Mouse (Mus musculus) thymus, adult 2 months (tissue): ENCODE measurements at regions not wholly inside any gene's neighbourhood (a gene's known extent, or its start where the extent isn't known, plus 50 kb on each side); places are given as distances from the start of the nearest gene placed in this dataset.

Source experiments
- CTCF ChIP-seq: fragments of 200-500 bp; IDR thresholded peaks from 2 replicates; pipeline ENCODE4 v1.5.1; 2012; ENCODE audit warnings: mild to moderate bottlenecking, control low read depth, low read length, moderate library complexity, borderline replicate concordance; ENCODE audit not compliant: control insufficient read depth, poor library complexity, insufficient read depth; ENCODE audit errors: extremely low read depth
- POLR2A ChIP-seq: fragments of 200-500 bp; IDR thresholded peaks from 2 replicates; pipeline ENCODE4 v1.6.1; 2012; ENCODE audit warnings: mild to moderate bottlenecking, low read length, control low read depth, moderate library complexity; ENCODE audit not compliant: control insufficient read depth, poor library complexity, insufficient read depth; ENCODE audit errors: extremely low read depth

DNA sequence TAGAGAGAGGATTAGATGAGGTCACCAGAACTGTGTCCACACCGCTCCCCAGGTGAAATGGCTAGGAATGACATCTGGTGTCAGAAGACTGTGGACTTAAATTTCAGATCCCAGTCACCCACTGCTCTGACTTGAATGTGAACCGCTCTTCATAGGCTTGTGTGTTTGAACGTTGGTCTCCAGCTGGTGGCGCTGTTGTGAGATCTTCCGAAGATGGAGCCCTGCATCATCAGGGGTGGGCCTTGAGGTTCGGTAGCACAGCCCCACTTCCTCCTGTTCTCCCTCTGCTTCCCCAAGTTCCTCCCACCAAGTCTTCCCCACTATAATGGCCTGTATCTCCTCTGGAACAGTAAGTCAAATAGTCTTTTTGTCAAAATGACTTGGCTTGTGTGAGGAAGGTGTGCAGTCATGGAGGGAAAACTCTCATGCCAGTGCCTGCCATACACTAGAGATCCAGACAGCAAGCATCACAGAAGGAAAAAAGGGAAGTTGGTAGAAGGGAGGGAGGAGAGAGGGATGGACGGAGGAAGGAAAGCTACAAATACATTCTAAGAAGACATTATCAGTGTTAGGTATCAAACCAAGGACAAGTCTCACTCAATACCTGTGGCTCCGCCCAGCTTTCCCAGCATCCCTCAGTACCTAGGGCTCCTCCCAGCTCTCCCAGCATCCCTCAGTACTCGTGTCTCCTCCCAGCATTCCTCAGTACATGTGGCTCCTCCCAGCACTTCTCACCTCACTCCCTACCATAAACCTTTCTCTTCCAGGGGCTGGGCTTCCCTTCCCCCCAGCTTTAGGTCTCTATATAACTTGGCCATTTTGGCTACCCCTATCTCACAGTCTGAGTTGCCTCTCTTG is 423.9 kb upstream of the Jarid2 start:
- TF ChIP-seq CTCF (peak; percentile 44; the same call in 1 of the 2 replicates), POLR2A (no peak)
